Mouse (Mus musculus) cerebellum, adult 2 months (tissue): ENCODE results near the gene Camkmt. TPM values are rescaled to one million over a fixed set of nuclear protein-coding genes. Genes with fewer than 3 reads are reported as not detected.

Source experiments
- DNase-seq, 2 experiments: peaks; one replicate each; pipeline ENCODE4 v3.0.0; 2021
- H3K27ac ChIP-seq: fragments of 200-500 bp; 2 replicates; pipeline ENCODE4 v1.5.1; 2012; ENCODE audit warnings: low read length, control low read depth, inconsistent platforms; ENCODE audit not compliant: insufficient read depth
- H3K27me3 ChIP-seq: fragments of 200-500 bp; 2 replicates; pipeline ENCODE4 v1.6.1; 2012; ENCODE audit warnings: inconsistent platforms, mild to moderate bottlenecking, low read length, moderate library complexity; ENCODE audit not compliant: control insufficient read depth, insufficient read depth
- H3K4me1 ChIP-seq: fragments of 200-500 bp; 2 replicates; pipeline ENCODE4 v1.6.1; 2011; ENCODE audit warnings: low read length; ENCODE audit not compliant: control insufficient read depth, insufficient read depth
- H3K4me3 ChIP-seq: fragments of 200-500 bp; replicated peaks from 2 replicates; pipeline ENCODE3; 2011; ENCODE audit warnings: mild to moderate bottlenecking, low read depth, low read length, control low read depth; ENCODE audit not compliant: insufficient read depth
- CTCF ChIP-seq: fragments of 200-500 bp; IDR thresholded peaks from 2 replicates; pipeline ENCODE4 v1.5.1; 2011; ENCODE audit warnings: low read depth, mild to moderate bottlenecking, control low read depth, low read length, moderate library complexity, borderline replicate concordance; ENCODE audit not compliant: insufficient read depth
- POLR2A ChIP-seq: fragments of 200-500 bp; IDR thresholded peaks from 2 replicates; pipeline ENCODE4 v1.6.1; 2011; ENCODE audit warnings: low read length, control low read depth, borderline replicate concordance; ENCODE audit not compliant: insufficient read depth
- WGBS: fragments of 180-500 bp; shearing (Covaris S2); methylation state at CpG from one replicate; pipeline ENCODE4 v1.1.7; 2018; 5-methylcytosine and 5-hydroxymethylcytosine counted together
- polyA plus RNA-seq: library from polyadenylated mRNA; depleted of rRNA; stranded (reverse); fragments of >200 nt; gene quantifications from 2 replicates; pipeline ENCODE4 v1.2.3, GENCODE M21; 2012

The Camkmt gene
- polyA plus RNA-seq, 1 experiment = 6.6 TPM

DNA sequence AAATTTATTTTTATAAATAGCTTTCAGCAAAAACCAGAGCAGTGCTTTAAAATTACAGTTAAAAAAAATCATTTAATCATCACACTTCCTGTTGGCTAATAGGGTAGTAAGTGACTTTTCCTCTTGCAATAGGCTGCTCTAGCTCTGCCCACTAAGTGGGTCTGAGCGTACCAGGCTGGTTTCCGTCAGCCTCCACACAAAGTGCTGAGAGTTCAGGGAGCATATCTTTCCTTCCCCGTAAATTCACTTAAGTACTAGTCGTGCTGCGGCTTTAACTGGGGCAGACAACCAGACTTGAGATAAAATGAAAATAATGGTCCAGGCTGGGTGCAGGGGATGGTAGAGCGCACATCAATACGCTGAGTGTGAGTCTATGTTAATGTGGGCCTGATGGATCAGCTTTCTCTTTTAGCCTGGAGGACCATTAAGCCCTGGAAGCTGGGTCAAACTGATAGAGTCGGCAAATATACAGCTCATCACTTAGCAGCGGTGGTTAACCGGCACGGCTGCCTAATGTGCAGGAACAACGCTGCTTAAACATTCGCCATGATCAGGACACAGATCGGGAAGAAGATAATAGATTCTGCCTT lies 90.2 kb downstream of the Camkmt start:
- 55% methylated on average over 14 of the region's 14 CpGs for WGBS
- no peak for DNase-seq
- Histone ChIP-seq H3K27me3 (no peaks in the 10 kb centered on the region; the same call in 1 of the 2 replicates), H3K4me1 (no peaks in the 10 kb centered on the region), H3K4me3 (no peak overlapping the region), H3K27ac (no peak overlapping the region)
- no peak for TF ChIP-seq CTCF
- no peak for TF ChIP-seq POLR2A

GRCm38 (mm10) chr17:85189227-85190127 lies 99.1 kb downstream of the Camkmt start:
- peak overlapping the region; percentile 25 for H3K4me3 ChIP-seq
- peak; percentile 77 to 85 for DNase-seq
- H3K27ac ChIP-seq = no peak overlapping the region
- H3K4me1 ChIP-seq = no peaks in the 10 kb centered on the region
- WGBS = 5% methylated on average over 14 of the region's 14 CpGs
- TF ChIP-seq CTCF (peak; percentile 95), POLR2A (no peak)
- H3K27me3 ChIP-seq = no peaks in the 10 kb centered on the region

DNA sequence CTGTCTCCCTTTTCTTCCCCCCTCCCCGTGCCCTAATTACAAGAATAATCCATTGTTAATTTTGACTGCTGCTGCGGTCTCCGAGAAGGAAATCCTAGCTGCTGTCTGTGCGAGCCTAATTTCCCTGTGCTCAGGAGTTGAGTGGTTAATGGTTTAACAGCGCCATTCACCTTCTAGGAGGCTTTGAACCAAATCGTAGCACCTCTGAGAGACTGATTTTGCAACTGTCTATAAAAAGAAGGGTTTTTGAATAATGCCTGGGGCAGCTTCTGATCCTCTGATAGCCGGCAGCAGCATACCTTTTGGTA lies 99.7 kb downstream of the Camkmt start:
- Histone ChIP-seq H3K4me3 (no peak overlapping the region), H3K4me1 (no peaks in the 10 kb centered on the region), H3K27me3 (no peaks in the 10 kb centered on the region), H3K27ac (no peak overlapping the region)
- no peak for TF ChIP-seq CTCF
- TF ChIP-seq POLR2A = no peak
- WGBS = 62% methylated on average over 7 of the region's 7 CpGs
- peak in 1 of 2 experiments; percentile 4 for DNase-seq

DNA sequence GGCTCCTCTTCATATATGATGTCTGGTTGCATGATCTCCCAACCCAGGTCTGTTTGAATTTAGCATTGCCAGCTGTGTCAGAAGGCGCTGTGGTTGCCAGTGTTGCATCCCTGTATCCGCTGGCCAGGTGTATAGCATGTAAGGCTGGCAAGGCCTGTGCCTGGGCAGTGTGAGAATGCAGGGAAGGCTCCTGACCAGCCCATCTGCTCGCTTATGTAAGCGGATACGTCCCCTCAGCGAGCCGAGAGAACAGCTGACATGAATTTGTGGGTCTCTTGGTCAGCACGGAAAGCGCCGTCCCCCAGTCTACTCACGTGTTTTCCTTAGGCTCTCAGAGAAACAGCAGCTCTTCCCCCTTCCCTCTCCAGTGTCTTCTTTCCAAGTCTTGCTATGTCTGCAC lies 102.9 kb downstream of the Camkmt start:
- Histone ChIP-seq H3K27me3 (no peaks in the 10 kb centered on the region), H3K4me1 (no peaks in the 10 kb centered on the region), H3K27ac (no peak overlapping the region), H3K4me3 (no peak overlapping the region)
- 81% methylated on average over 11 of the region's 11 CpGs for WGBS
- no peak for DNase-seq
- no peak for TF ChIP-seq POLR2A
- no peak for TF ChIP-seq CTCF

GRCm38 (mm10) chr17:85198781-85199180 lies 108.4 kb downstream of the Camkmt start:
- no peak for DNase-seq
- Histone ChIP-seq H3K4me1 (no peaks in the 10 kb centered on the region), H3K4me3 (no peak overlapping the region), H3K27me3 (no peaks in the 10 kb centered on the region), H3K27ac (no peak overlapping the region)
- 73% methylated on average over 15 of the region's 15 CpGs for WGBS
- TF ChIP-seq CTCF = no peak

GRCm38 (mm10) chr17:85199321-85199720 lies 109.0 kb downstream of the Camkmt start:
- Histone ChIP-seq H3K27me3 (no peaks in the 10 kb centered on the region), H3K4me3 (no peak overlapping the region), H3K27ac (no peak overlapping the region), H3K4me1 (no peaks in the 10 kb centered on the region)
- no peak for DNase-seq
- WGBS = 91% methylated on average over 11 of the region's 11 CpGs
- TF ChIP-seq CTCF (no peak), POLR2A (no peak)

DNA sequence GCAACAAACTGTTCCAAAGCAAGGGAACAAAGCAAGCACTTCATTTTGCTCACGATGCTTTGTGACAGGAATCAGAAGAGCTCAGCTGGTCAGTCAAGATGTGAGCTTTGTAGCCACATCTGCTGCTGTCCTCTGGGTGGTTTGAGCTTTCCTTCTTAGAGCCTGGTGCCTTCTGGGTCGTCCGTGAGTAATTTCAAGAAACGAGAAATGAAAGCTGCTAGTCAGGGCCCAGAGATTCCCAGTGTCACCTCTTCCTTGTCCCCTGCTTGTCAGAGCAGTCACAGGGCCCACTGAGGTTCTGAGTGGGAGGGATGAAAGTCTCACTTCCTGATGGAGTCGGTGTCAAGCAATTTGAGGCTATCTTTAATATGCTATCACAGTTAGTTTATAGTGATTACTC lies 127.7 kb downstream of the Camkmt start:
- Histone ChIP-seq H3K27me3 (no peaks in the 10 kb centered on the region), H3K27ac (no peak overlapping the region), H3K4me1 (no peaks in the 10 kb centered on the region), H3K4me3 (no peak overlapping the region)
- TF ChIP-seq CTCF (no peak), POLR2A (no peak)
- no peak for DNase-seq
- 81% methylated on average over 5 of the region's 5 CpGs for WGBS

DNA sequence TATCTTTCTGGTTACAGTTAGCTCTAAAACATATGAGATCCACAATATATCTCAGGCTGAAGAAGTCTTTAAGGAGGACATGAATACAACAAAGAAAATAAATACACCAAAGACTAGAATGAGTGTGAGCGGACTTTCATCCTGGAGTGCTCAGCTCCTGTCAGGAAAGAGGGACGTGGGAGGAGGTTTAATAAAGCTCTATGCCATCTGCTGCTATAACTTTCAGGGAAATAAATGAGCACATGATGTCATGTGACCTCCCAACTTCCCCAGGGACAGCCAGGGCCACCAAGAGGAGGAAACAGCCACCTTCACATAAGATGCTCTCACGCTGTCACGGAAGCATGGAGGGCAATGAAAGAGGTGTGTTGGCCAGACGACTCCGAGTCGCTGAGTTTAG lies 151.8 kb downstream of the Camkmt start:
- no peak for DNase-seq
- Histone ChIP-seq H3K4me1 (no peaks in the 10 kb centered on the region), H3K27me3 (no peaks in the 10 kb centered on the region), H3K4me3 (no peak overlapping the region), H3K27ac (no peak overlapping the region)
- WGBS = 84% methylated on average over 7 of the region's 7 CpGs
- no peak for TF ChIP-seq CTCF
- no peak for TF ChIP-seq POLR2A
